Mouse (Mus musculus) right cerebral cortex, postnatal 4 days (tissue): ENCODE data around the gene Hcst.

Experiments used
- DNase-seq: peaks from one replicate; pipeline ENCODE4 v3.0.0-alpha.2; 2022

Gene Hcst

GRCm38 (mm10) chr7:30419561-30420499, at the start of gene Hcst:
TSS of gene Hcst (minus strand) at chr7:30419854.
- DNase-seq = no peak

GRCm38 (mm10) chr7:30464816-30465300, 45.2 kb upstream of the Hcst start:
- DNase-seq = no peak

GRCm38 (mm10) chr7:30463996-30464395, 44.3 kb upstream of the Hcst start:
- no peak for DNase-seq

- no peak for DNase-seq
Measured at GRCm38 (mm10) chr7:30463568-30463967, 43.9 kb upstream of the Hcst start.

- DNase-seq = no peak
Measured at GRCm38 (mm10) chr7:30459484-30459883, 39.8 kb upstream of the Hcst start.

GRCm38 (mm10) chr7:30457629-30458330, 38.1 kb upstream of the Hcst start, which contains the start of the genes Kirrel2 and Nphs1:
TSS of gene Kirrel2 (minus strand) at chr7:30457690.
TSS of gene Nphs1 (plus strand) at chr7:30458315.
- DNase-seq = peak; percentile 53

- no peak for DNase-seq
Measured at GRCm38 (mm10) chr7:30456911-30457628, 37.4 kb upstream of the Hcst start.

GRCm38 (mm10) chr7:30456487-30456886, 36.8 kb upstream of the Hcst start:
- no peak for DNase-seq

- no peak for DNase-seq
Measured at GRCm38 (mm10) chr7:30454259-30454658, 34.6 kb upstream of the Hcst start.

GRCm38 (mm10) chr7:30453766-30454165, 34.1 kb upstream of the Hcst start:
- DNase-seq = no peak

GRCm38 (mm10) chr7:30453327-30453726, 33.7 kb upstream of the Hcst start:
- no peak for DNase-seq

- DNase-seq = no peak
Measured at GRCm38 (mm10) chr7:30450241-30450640, 30.6 kb upstream of the Hcst start.

- DNase-seq = peak; percentile 77
Measured at GRCm38 (mm10) chr7:30444971-30445751, 25.5 kb upstream of the Hcst start, which contains the start of gene Aplp1. TSS of gene Aplp1 (minus strand) at chr7:30445535.

GRCm38 (mm10) chr7:30444154-30444970, 24.7 kb upstream of the Hcst start:
- DNase-seq = peak; percentile 84

GRCm38 (mm10) chr7:30443696-30444095, 24.0 kb upstream of the Hcst start:
- no peak for DNase-seq

GRCm38 (mm10) chr7:30440697-30441096, 21.0 kb upstream of the Hcst start:
- peak; percentile 79 for DNase-seq

- DNase-seq = no peak
Measured at GRCm38 (mm10) chr7:30439734-30440133, 20.1 kb upstream of the Hcst start.

GRCm38 (mm10) chr7:30436879-30437278, 17.2 kb upstream of the Hcst start:
- DNase-seq = no peak

- DNase-seq = no peak
Measured at GRCm38 (mm10) chr7:30435156-30435555, 15.5 kb upstream of the Hcst start.

- no peak for DNase-seq
Measured at GRCm38 (mm10) chr7:30434701-30435100, 15.0 kb upstream of the Hcst start.

GRCm38 (mm10) chr7:30434238-30434637, 14.6 kb upstream of the Hcst start:
- no peak for DNase-seq
